Mouse (Mus musculus): ENCODE data around the gene Adam1a. TPM values are rescaled to one million over a fixed set of nuclear protein-coding genes. Genes with fewer than 3 reads are reported as not detected.

Gene Adam1a
- polyA plus RNA-seq, 1 experiment, result 0.77 TPM

DNA sequence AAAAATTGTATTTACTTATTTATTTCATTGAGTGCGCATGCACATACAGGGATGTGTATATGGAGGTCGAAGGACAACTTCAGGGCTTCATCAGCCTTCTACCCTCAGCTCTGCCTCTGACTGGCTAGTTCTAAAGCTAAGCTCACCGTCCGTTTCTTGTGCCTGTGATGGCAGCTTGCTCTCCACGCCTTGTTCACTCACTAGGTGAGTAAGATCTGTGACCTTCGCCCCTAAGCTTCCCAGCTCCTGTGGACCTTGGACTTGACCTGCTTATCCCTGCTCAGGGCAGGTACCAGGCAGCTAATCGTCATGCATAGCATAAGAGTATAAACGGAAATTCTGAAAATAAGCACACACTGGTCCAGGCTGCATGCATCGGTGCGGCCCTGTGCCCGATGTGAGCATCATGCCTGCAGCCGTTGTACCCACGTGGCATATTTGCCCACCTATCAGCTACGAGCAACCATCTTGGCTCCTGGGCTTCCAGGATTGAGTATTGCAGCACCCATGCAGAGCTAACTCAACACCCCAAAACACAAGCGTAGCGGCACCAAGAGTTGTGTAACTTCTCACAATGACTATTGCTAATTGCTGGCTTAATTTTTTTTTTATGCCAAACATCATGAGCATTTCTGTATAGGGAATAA, 20.9 kb upstream of the Adam1a start:
- H3K27me3 ChIP-seq (ENCODE audit: control insufficient read depth, insufficient read depth, insufficient read length), result no peaks in the 10 kb centered on the region
- H3K4me2 ChIP-seq (ENCODE audit: low read depth), result no peak overlapping the region
- TF ChIP-seq REST (IDR thresholded peaks at IDR 0.05; ENCODE audit: insufficient read depth, insufficient read length), result no peak
- no peak for TF ChIP-seq USF1 (IDR thresholded peaks at IDR 0.05; ENCODE audit: low read depth)
- no peak for TF ChIP-seq MAX (IDR thresholded peaks at IDR 0.05; ENCODE audit: low read depth)
- TF ChIP-seq CEBPB (IDR thresholded peaks at IDR 0.05; ENCODE audit: insufficient read depth, poor library complexity, severe bottlenecking), result no peak
- no peak for TF ChIP-seq TCF3 (IDR thresholded peaks at IDR 0.05; ENCODE audit: insufficient read length, low read depth)
- TF ChIP-seq MYOD1 (IDR thresholded peaks at IDR 0.05; ENCODE audit: control insufficient read depth in 1 of 3, insufficient read length in 2 of 3, low read depth in 2 of 3), result no peak
- TF ChIP-seq POLR2A (IDR thresholded peaks at IDR 0.05; ENCODE audit: insufficient read length, low read depth), result no peak
- no peak for TF ChIP-seq POLR2AphosphoS2 (IDR thresholded peaks at IDR 0.05; ENCODE audit: insufficient read length, low read depth)
- no peak for TF ChIP-seq SRF (IDR thresholded peaks at IDR 0.05; ENCODE audit: control insufficient read depth, insufficient read length, low read depth)
- no peak for TF ChIP-seq TCF12 (IDR thresholded peaks at IDR 0.05; ENCODE audit: insufficient read depth, poor library complexity, severe bottlenecking)
- TF ChIP-seq MYOG (IDR thresholded peaks at IDR 0.05; ENCODE audit: control insufficient read depth in 1 of 3, insufficient read depth in 1 of 3, insufficient read length in 2 of 3, low read depth in 2 of 3), result no peak
- no peak for TF ChIP-seq E2F4 (IDR thresholded peaks at IDR 0.05; ENCODE audit: insufficient read depth)
- H3K79me2 ChIP-seq (ENCODE audit: control insufficient read depth, insufficient read depth), result no peaks in the 10 kb centered on the region
- no peak overlapping the region for H3K4me3 ChIP-seq
- H3ac ChIP-seq (ENCODE audit: control insufficient read depth, insufficient read length), result no peak overlapping the region
- H3K36me3 ChIP-seq (ENCODE audit: control insufficient read depth, insufficient read depth), result no peaks in the 10 kb centered on the region

DNA sequence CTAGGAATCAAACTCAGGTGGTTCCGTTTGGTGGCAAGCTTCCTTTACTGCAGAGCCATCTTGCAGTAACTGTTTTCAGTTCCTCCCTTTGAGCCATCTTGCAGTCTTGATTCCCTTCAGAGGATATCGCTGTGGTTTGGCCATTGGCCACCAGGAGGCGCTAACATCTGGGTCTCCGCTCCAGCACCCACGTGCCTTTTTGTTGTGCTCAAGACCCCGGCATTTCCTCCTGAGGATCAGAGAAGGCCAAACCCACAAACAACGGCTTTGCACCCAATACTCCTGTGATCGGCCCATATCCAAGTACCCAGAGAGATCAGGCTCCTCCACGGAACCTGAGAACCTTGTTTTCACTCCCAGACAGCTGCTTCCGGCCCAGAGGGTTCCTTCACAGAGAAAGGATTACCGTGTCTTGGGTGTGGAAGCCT, 19.2 kb upstream of the Adam1a start:
- H3K4me2 ChIP-seq (ENCODE audit: low read depth), result peak overlapping the region; percentile 76
- no peaks in the 10 kb centered on the region for H3K36me3 ChIP-seq (ENCODE audit: control insufficient read depth, insufficient read depth)

DNA sequence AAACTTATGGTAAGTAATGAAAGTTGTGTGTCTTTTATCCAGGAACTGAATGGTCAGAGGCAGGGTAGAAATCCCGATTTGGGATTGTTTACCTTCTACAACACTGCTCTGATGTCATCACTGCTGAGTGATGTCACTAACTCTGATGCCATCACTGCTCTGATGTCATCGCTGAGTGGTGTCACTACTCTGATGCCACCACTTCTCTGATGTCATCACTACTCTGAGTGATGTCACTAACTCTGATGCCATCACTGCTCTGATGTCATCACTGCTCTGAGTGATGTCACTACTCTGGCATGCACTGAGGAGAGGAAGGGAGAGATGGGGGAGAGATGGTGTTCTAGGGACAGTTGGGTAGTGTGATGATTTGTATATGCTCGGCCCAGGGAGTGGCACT, 17.2 kb upstream of the Adam1a start:
- Histone ChIP-seq H3K79me2 (ENCODE audit: control insufficient read depth, insufficient read depth) (no peaks in the 10 kb centered on the region), H3K36me3 (ENCODE audit: control insufficient read depth, insufficient read depth) (no peaks in the 10 kb centered on the region), H3K4me3 (no peak overlapping the region), H3K27me3 (ENCODE audit: control insufficient read depth, insufficient read depth, insufficient read length) (no peaks in the 10 kb centered on the region), H3K4me2 (ENCODE audit: low read depth) (no peak overlapping the region), H3ac (ENCODE audit: control insufficient read depth, insufficient read length) (no peak overlapping the region)
- TF ChIP-seq TCF3 (IDR thresholded peaks at IDR 0.05; ENCODE audit: insufficient read length, low read depth) (no peak), SRF (IDR thresholded peaks at IDR 0.05; ENCODE audit: control insufficient read depth, insufficient read length, low read depth) (no peak), MYOG (IDR thresholded peaks at IDR 0.05; ENCODE audit: control insufficient read depth in 1 of 3, insufficient read depth in 1 of 3, insufficient read length in 2 of 3, low read depth in 2 of 3) (no peak), REST (IDR thresholded peaks at IDR 0.05; ENCODE audit: insufficient read depth, insufficient read length) (no peak), E2F4 (IDR thresholded peaks at IDR 0.05; ENCODE audit: insufficient read depth) (no peak), CEBPB (IDR thresholded peaks at IDR 0.05; ENCODE audit: insufficient read depth, poor library complexity, severe bottlenecking) (no peak), TCF12 (IDR thresholded peaks at IDR 0.05; ENCODE audit: insufficient read depth, poor library complexity, severe bottlenecking) (no peak), POLR2A (IDR thresholded peaks at IDR 0.05; ENCODE audit: insufficient read length, low read depth) (no peak), MYOD1 (IDR thresholded peaks at IDR 0.05; ENCODE audit: control insufficient read depth in 1 of 3, insufficient read length in 2 of 3, low read depth in 2 of 3) (no peak), USF1 (IDR thresholded peaks at IDR 0.05; ENCODE audit: low read depth) (no peak), MAX (IDR thresholded peaks at IDR 0.05; ENCODE audit: low read depth) (no peak), POLR2AphosphoS2 (IDR thresholded peaks at IDR 0.05; ENCODE audit: insufficient read length, low read depth) (no peak)

More for the DNA sequence above, 19.2 kb upstream of the Adam1a start:
- H3K79me2 ChIP-seq (ENCODE audit: control insufficient read depth, insufficient read depth), result no peaks in the 10 kb centered on the region
- TF ChIP-seq TCF3 (IDR thresholded peaks at IDR 0.05; ENCODE audit: insufficient read length, low read depth) (no peak), USF1 (IDR thresholded peaks at IDR 0.05; ENCODE audit: low read depth) (peak; percentile 75), MYOD1 (IDR thresholded peaks at IDR 0.05; ENCODE audit: control insufficient read depth in 1 of 3, insufficient read length in 2 of 3, low read depth in 2 of 3) (peak in 1 of 3 experiments; percentile 45)
- no peak overlapping the region for H3K4me3 ChIP-seq
- H3ac ChIP-seq (ENCODE audit: control insufficient read depth, insufficient read length), result no peak overlapping the region
- H3K27me3 ChIP-seq (ENCODE audit: control insufficient read depth, insufficient read depth, insufficient read length), result no peaks in the 10 kb centered on the region

DNA sequence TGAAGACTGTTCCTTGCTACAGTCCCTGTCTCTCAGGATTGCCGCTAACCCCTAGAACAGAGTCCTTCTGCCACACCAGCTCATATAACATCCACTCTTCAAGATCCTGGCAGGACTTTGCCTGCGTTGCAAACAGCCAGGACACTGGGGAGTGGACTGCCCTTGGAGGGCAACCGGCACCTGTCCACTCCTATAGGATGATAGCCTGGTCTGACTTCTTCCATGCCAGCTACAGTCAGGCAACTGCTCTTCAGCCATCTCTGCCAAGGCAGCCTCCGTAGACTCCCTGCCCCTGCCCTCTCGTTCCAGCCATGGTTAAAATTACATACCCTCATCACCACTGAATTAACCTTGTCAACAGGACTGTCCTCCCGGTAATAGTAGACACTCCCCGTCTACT, 3.9 kb upstream of the Adam1a start:
- no peaks in the 10 kb centered on the region for H3K36me3 ChIP-seq (ENCODE audit: control insufficient read depth, insufficient read depth)
- H3ac ChIP-seq (ENCODE audit: control insufficient read depth, insufficient read length), result no peak overlapping the region
- TF ChIP-seq MYOG (IDR thresholded peaks at IDR 0.05; ENCODE audit: control insufficient read depth in 1 of 3, insufficient read depth in 1 of 3, insufficient read length in 2 of 3, low read depth in 2 of 3) (no peak), USF1 (IDR thresholded peaks at IDR 0.05; ENCODE audit: low read depth) (no peak), TCF12 (IDR thresholded peaks at IDR 0.05; ENCODE audit: insufficient read depth, poor library complexity, severe bottlenecking) (no peak), POLR2AphosphoS2 (IDR thresholded peaks at IDR 0.05; ENCODE audit: insufficient read length, low read depth) (no peak), E2F4 (IDR thresholded peaks at IDR 0.05; ENCODE audit: insufficient read depth) (no peak), SRF (IDR thresholded peaks at IDR 0.05; ENCODE audit: control insufficient read depth, insufficient read length, low read depth) (no peak), REST (IDR thresholded peaks at IDR 0.05; ENCODE audit: insufficient read depth, insufficient read length) (no peak), MYOD1 (IDR thresholded peaks at IDR 0.05; ENCODE audit: control insufficient read depth in 1 of 3, insufficient read length in 2 of 3, low read depth in 2 of 3) (no peak), CEBPB (IDR thresholded peaks at IDR 0.05; ENCODE audit: insufficient read depth, poor library complexity, severe bottlenecking) (no peak), MAX (IDR thresholded peaks at IDR 0.05; ENCODE audit: low read depth) (no peak), POLR2A (IDR thresholded peaks at IDR 0.05; ENCODE audit: insufficient read length, low read depth) (no peak), TCF3 (IDR thresholded peaks at IDR 0.05; ENCODE audit: insufficient read length, low read depth) (no peak)
- no peaks in the 10 kb centered on the region for H3K27me3 ChIP-seq (ENCODE audit: control insufficient read depth, insufficient read depth, insufficient read length)
- peaks cover 10% of the 10 kb centered on the region for H3K79me2 ChIP-seq (ENCODE audit: control insufficient read depth, insufficient read depth)
- H3K4me3 ChIP-seq, result no peak overlapping the region
- no peak overlapping the region for H3K4me2 ChIP-seq (ENCODE audit: low read depth)
